Mouse (Mus musculus) gastrocnemius, postnatal 14 days (tissue): ENCODE data around the gene Tns1. TPM values are rescaled to one million over a fixed set of nuclear protein-coding genes. Genes with fewer than 3 reads are reported as not detected.

ENCODE experiments used
- DNase-seq: peaks from one replicate; pipeline ENCODE4 v3.0.0; 2021; ENCODE audit warnings: mixed read lengths
- intact Hi-C: fragments of 180-260 bp; cut with DNase I; formaldehyde crosslinking; loops from one replicate; pipeline ENCODE4 v1.15.1; 2025; ENCODE audit warnings: low total_unique reads
- total RNA-seq, 2 experiments: library from RNA; stranded (reverse); gene quantifications; 2 replicates each; pipeline ENCODE4 v1.2.3; 2021

The Tns1 gene
- total RNA-seq, 2 experiments from 2014 or later: 176 to 217 TPM

DNA sequence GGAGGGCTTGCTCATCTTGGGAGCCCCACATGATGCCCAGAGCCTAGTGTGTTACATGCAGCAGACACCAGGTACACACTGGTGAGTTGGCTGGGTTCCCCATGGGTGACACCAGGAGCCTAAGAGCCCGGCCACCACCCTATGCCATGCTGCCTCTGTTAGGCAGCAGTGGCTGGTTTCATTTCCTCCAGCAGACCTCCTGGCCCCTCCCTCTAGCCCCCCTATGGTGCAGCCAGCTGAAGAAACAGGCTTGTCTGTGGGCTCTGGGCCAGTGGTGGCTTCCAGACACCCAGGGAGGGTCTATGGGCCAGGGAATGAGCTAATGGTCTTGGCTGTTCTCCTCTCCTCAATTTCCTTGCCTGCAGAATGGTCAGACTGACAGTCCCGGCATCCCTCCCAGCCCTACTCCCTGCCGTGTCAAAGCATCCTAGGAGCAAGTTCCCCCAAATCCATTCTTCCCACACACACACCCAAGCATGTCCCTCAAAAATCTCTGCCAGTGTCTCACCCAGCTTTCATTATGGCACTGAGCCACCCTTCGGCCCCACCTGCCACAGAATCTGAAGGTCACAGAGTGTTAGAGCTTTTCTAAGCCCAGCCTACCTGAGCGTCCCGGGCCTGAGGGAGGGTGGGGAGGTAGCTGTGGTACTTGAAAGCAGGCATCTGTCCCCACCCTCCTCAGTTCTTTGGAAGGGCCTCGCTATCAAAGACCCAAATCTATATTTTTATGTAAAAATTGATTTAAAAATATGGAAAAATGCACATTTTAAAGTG, 29.6 kb downstream of the Tns1 start:
- no peak for DNase-seq
- intact Hi-C loops: no loop called here

DNA sequence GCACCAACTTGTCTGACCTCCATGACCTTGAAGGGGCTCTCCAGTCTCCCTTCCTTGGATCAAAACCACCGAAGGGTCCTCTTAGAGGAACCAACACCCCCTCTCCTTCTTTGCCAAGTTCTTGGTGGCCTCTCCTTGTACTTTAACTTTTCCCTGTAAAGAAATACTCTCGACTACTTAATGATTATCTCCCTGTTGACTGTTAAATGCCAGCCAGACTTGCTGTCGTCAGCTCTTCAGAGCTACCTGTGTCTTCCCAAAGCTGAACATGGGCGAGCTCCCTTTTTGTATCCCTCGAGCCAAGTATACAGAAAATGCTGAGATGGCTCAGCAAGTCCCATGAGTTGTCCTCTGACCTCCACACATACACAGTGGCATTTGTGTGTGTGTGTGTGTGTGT, 30.8 kb downstream of the Tns1 start:
- DNase-seq: no peak
- intact Hi-C loops: no loop called here

DNA sequence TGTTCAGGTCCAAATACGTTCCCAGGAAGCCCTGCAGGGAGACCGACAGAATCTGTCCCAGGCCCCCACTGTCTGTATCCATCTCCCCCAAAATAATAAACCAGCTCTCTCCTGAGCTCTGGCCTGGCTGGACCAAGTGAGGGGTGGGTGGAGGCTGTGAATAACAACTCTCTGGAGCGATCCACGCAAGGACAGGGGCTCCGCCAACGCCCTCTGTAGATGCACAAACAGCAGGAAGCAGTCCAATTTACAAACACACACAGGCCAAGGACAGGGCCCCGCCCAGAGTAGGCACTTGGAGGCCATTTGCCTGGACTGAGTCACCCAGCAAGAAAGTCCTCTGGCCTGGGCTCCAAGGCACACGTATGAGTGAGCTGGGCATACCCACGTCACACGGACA, 32.0 kb downstream of the Tns1 start:
- peak; percentile 66 for DNase-seq
- intact Hi-C loops: no loop called here

DNA sequence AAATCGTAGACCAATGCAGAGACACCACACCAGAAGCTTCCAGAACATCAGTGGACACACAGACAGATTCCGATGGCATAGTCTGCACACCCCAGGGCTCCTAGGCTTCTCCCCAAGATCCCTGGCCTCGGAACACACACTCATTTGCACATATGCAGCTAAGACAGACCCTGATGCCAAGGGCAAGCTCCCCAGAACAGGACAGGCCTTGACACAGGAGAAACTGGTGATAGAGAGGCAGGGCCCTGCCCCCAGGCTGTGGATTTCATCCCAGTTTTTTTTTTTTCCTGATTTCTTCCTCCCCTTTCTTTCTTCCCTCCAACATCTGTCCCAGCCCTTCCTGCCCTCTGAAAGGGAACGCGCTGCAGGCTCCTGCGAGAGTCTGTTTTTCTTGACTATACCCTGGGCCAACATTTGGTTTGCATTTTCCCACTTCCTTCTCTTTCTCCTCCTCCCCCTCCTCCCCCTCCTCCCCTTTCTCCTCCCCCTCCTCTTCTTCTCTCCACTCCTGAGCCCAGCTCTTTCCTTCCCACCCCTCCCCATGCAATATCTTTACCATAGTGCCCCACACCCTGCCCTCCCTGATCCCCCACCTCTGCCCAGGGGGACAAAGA, 32.5 kb downstream of the Tns1 start:
- peak; percentile 32 for DNase-seq
- intact Hi-C loops: no loop called here

DNA sequence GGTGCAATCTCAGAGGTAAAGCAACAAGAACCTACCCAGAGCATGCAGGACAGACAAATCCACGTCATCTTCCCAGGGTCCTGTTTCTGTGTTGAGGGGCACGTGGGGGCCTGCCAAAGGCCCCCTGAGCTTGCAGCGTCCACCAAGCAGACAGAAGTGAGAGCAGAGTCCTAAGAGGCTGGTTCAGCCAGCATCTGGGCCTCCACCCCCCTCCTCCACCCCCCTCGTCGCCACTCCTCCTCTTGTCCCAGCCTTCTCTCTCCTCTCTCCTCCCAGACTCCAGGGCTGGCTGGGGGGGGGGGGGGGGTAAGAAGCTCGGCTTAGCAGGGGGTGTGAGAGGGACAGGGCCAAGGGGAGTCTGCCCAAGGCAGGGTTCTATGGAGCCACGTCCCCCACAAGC, 33.1 kb downstream of the Tns1 start:
- peak; percentile 62 for DNase-seq
- intact Hi-C loops: no loop called here

DNA sequence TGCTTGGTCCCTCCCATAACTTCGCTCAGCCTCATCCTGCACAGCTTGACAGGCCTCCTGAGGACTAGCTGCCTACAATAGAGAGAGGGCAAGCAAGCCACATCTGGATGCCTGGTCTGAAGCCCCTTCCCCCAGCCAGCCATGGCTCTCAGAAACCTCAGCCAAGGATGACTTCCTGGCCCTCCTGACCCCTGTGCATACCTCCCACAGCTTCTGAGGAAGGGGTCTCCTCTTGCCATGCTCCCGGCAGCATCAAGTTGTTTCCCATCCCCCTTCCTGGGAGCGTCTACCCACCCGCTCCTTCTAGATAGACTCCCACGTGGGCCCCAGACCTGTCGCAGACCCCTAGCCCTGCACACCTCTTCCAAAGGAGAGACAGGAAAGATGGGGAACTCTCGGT, 33.9 kb downstream of the Tns1 start:
- intact Hi-C loops: no loop called here
- DNase-seq: no peak

GRCm38 (mm10) chr1:74088569-74088968, 35.7 kb downstream of the Tns1 start:
- intact Hi-C loops: no loop called here
- DNase-seq: no peak

- intact Hi-C loops: no loop called here
- no peak for DNase-seq
Measured at GRCm38 (mm10) chr1:74085566-74085965, 38.7 kb downstream of the Tns1 start.

DNA sequence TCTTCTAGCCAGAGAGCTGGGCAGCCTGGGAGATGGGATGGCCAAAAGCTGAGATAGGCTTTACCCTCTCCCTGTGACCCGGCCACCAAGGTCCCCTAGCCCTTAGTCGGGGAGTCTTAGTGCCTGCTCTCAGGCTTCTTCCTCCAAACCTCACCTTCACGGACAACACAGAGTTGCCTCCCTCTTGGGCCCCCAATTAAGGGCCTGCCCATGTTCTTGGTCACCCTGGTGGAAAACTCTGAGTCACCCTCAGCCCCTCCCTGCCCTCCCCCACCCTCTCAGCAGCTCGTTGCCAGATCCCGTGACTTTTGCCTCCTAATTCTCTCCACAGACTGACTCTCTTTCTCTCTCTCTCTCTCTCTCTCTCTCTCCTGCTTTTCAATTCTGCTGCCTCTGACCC, 39.5 kb downstream of the Tns1 start:
- intact Hi-C loops: no loop called here
- no peak for DNase-seq

- intact Hi-C loops: no loop called here
- peak; percentile 70 for DNase-seq
Measured at GRCm38 (mm10) chr1:74084065-74084705, 40.1 kb downstream of the Tns1 start.

GRCm38 (mm10) chr1:74082841-74083463, 41.3 kb downstream of the Tns1 start:
- intact Hi-C loops: no loop called here

DNA sequence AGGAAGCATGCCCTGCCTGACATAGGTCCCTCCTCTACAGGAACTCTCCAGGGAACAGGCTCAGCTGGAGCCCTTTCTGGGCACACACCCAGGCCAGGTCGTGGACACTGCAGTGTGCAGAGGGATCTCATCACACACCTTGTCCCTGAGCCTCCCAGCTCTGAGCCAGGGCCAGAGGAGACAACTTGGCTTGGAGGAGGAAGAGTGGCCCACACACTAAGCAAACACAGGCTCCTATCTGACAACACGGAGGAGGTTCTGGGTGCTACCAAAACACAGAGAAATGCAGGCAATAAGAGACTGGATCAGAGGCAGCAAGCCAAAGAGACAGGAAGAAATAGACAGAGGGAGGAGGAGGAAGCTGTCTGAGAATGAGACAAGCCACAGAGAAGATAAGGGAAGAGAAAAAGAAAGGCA, 42.7 kb downstream of the Tns1 start:
- intact Hi-C loops: no loop called here
- no peak for DNase-seq

More at GRCm38 (mm10) chr1:74082841-74083463, 41.3 kb downstream of the Tns1 start:
- peak; percentile 56 for DNase-seq

DNA sequence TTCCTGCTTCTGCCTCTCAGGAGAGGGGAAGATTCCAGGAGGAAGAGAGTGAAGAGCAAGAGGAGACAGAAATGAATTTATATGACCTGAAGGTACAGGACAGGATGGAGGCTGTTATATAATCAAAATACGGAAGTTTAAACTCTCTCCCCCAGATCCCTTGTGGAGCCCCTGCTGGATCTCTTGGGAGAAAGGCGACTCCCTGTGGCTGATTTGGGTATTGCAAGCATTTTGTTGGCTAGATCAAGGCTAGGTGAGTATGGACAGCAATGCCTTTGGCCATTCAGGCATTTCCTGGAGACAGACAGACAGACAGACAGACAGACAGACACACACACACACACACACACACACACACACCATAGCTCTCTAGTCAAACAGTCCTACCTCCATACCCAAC, 46.9 kb downstream of the Tns1 start:
- DNase-seq: peak; percentile 70
- intact Hi-C loops: loop anchor here (5.0 kb wide), 2 partner anchors 90 to 175 kb away; no protein-coding TSS in a partner anchor

DNA sequence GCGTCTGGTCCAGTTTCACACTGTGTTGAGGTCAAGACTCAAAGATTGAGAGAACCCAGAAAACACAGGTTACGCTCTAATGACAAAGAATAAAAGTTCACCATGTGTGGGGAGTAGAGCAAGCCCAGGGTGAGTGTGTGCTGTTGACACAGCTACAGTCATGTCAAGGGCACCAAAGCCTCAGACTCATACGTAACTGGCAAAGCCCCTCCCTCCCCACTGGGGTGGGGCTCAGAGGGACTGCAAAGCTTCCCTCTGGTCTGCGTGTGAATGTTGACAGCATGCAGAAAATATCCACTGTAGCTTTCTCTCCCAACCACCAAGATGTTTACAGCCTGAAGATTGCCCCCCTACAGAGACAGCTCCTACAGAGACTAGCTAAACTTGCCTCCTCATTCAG, 48.0 kb downstream of the Tns1 start:
- no peak for DNase-seq
- intact Hi-C loops: loop anchor here (5.0 kb wide), 2 partner anchors 89 to 174 kb away; no protein-coding TSS in a partner anchor

DNA sequence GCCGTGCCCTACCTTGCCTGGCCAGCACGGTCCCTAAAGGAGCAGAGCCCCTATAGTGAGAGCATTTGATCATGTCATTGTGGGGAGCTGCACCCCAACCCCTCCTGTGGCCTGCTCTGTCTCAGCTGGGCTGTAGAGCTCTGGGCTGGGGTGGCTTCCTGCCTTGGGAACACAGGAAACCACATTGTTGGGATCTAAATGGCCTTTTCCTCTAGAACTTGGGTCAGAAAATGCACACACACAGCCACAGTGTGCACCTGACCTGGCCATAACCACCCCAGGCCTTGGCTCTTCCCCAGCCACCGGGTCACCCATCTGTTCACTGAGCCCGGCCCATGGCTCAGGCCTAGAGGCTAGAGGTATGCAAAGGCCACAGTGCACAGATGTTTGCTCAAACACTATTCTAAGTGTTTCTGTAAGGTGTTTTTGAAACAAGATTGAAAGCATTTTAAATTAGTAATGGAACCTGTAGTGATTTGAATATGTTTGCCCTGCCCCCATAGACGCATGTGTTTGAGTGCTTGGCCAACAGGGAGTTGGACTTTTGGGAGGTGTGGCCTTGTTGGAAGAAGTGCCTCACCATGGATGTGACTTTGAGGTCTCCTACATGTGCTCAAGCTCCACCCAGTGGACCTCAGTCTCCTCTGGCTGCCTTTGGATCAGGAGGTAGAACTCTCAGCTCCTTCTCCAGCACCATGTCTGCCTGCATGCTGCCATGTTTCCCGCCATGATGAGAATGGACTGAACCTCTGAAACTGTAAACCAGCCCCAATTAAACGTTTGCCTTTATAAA, 49.4 kb downstream of the Tns1 start:
- intact Hi-C loops: loop anchor here (5.0 kb wide), 3 partner anchors 38 to 173 kb away; no protein-coding TSS in a partner anchor

DNA sequence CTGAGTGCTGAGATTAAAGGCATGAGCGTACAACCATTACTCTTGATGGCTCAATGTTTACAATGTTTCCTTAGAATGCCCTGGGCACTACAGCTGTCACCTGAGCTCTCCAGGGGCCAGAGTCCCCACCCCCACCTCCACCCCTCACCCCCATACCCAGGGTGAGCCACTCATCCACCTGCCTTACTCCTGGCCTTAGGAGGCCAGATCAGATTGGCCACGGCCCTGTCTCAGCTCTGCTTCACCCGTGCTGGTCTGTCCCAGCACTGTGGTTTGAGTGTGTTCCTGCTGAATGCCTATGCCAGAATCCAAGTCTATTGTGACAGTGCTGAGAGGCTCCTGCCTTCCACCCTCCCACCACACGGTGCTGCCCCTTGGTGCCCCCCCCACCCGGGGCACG, 50.5 kb downstream of the Tns1 start:
- DNase-seq: no peak
- intact Hi-C loops: loop anchor here (5.0 kb wide), 1 partner anchor 36 kb away; no protein-coding TSS in a partner anchor

More for the DNA sequence above, 49.4 kb downstream of the Tns1 start:
- no peak for DNase-seq

DNA sequence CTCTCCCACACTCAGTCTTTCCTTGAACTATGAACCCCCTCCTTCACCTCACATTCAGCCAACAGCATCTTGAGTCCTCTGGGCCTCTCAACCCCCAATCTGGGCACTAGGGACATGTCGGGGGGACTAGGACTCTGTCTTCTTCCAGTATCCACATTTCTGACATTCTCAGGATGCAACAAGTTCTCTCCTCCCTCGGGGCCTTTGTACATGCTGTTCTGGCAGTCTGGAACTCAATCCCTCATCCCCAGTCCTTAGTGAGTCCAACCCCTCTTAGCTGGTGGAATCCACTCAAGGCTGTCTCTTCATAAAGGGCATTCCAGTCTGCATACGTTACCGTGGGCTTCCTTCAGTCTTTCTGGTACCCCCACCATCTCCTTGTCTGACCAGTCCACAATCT, 53.5 kb downstream of the Tns1 start:
- intact Hi-C loops: loop anchor here (5.0 kb wide), 1 partner anchor 33 kb away; no protein-coding TSS in a partner anchor
- DNase-seq: no peak

- DNase-seq: no peak
- intact Hi-C loops: loop anchor here (5.0 kb wide), 1 partner anchor 33 kb away; no protein-coding TSS in a partner anchor
Measured at GRCm38 (mm10) chr1:74070001-74070551, 54.2 kb downstream of the Tns1 start.
